Mouse (Mus musculus) olfactory bulb, adult 2 months (tissue): ENCODE results near the gene Tmem8b. TPM values are rescaled to one million over a fixed set of nuclear protein-coding genes. Genes with fewer than 3 reads are reported as not detected.

Experiments
- H3K27ac ChIP-seq: fragments of 200-500 bp; 2 replicates; pipeline ENCODE4 v1.5.1; 2012; ENCODE audit warnings: low read depth, low read length; ENCODE audit not compliant: insufficient read depth
- H3K4me1 ChIP-seq: fragments of 200-500 bp; 2 replicates; pipeline ENCODE4 v1.6.1; 2012; ENCODE audit warnings: low read length; ENCODE audit not compliant: control insufficient read depth, insufficient read depth
- H3K4me3 ChIP-seq: fragments of 200-500 bp; 2 replicates; pipeline ENCODE4 v1.5.1; 2012; ENCODE audit warnings: mild to moderate bottlenecking, low read depth, low read length, moderate library complexity; ENCODE audit not compliant: insufficient read depth
- CTCF ChIP-seq: fragments of 200-500 bp; IDR thresholded peaks from 2 replicates; pipeline ENCODE4 v1.5.1; 2012; ENCODE audit warnings: low read depth, mild to moderate bottlenecking, low read length, moderate library complexity; ENCODE audit not compliant: insufficient read depth
- POLR2A ChIP-seq: fragments of 200-500 bp; IDR thresholded peaks from 2 replicates; pipeline ENCODE4 v1.6.1; 2012; ENCODE audit warnings: mild to moderate bottlenecking, low read depth, low read length, moderate library complexity; ENCODE audit not compliant: insufficient read depth
- WGBS: fragments of 180-500 bp; shearing (Covaris S2); methylation state at CpG from one replicate; pipeline ENCODE4 v1.1.7; 2018; 5-methylcytosine and 5-hydroxymethylcytosine counted together
- polyA plus RNA-seq: library from polyadenylated mRNA; stranded (reverse); fragments of >200 nt; gene quantifications from 2 replicates; pipeline ENCODE4 v1.2.4, GENCODE M21; 2012; ENCODE audit warnings: low replicate concordance; ENCODE audit not compliant: missing spikeins, insufficient read depth, insufficient read length

Tmem8b gene
- polyA plus RNA-seq, 1 experiment: not detected

- Histone ChIP-seq H3K4me1 (peaks cover 25% of the 10 kb centered on the region), H3K27ac (no peak overlapping the region), H3K4me3 (no peak overlapping the region)
- WGBS: 91% methylated on average over 8 of the region's 8 CpGs
- no peak for TF ChIP-seq CTCF
- TF ChIP-seq POLR2A: no peak
Measured at GRCm38 (mm10) chr4:43633296-43633695, 35.5 kb upstream of the Tmem8b start.

- Histone ChIP-seq H3K27ac (no peak overlapping the region), H3K4me3 (no peak overlapping the region), H3K4me1 (peaks cover 25% of the 10 kb centered on the region)
- 98% methylated on average over 2 of the region's 2 CpGs for WGBS
- TF ChIP-seq CTCF: no peak
- no peak for TF ChIP-seq POLR2A
Measured at GRCm38 (mm10) chr4:43633736-43634135, 35.0 kb upstream of the Tmem8b start.

- WGBS: 92% methylated on average over 7 of the region's 7 CpGs
Measured at GRCm38 (mm10) chr4:43634621-43635374, 34.0 kb upstream of the Tmem8b start.

GRCm38 (mm10) chr4:43636751-43637150, 32.0 kb upstream of the Tmem8b start:
- no peak for TF ChIP-seq CTCF
- TF ChIP-seq POLR2A: no peak
- Histone ChIP-seq H3K27ac (no peak overlapping the region), H3K4me1 (peaks cover 23% of the 10 kb centered on the region), H3K4me3 (no peak overlapping the region)
- WGBS: 74% methylated on average over 6 of the region's 6 CpGs

More at GRCm38 (mm10) chr4:43634621-43635374, 34.0 kb upstream of the Tmem8b start:
- Histone ChIP-seq H3K4me1 (peaks cover 25% of the 10 kb centered on the region), H3K27ac (no peak overlapping the region), H3K4me3 (no peak overlapping the region)
- no peak for TF ChIP-seq POLR2A
- TF ChIP-seq CTCF: no peak

DNA sequence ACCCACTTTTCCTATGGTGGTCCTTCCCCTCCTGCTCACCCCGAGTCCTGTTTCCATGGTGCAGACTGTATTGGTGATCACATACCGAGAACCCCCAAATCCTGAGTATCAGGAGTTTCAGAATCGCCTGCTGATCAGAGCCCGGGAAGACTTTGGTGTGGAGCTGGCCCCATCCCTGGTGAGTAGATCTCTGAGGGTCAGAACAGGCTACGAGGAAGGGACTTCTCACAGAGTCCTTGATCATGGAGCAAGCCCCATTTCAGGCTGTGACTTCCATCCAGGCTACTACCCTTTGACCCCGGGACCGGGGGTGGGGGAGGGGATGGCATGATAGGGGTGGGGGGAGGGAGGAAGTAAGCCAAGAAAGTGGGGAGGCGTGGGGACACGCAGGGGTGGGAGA, 28.7 kb upstream of the Tmem8b start:
- 0 out of 2 replicates have a peak, but pooled peaks cover 3% of the 10 kb centered on the region for H3K4me1 ChIP-seq
- TF ChIP-seq CTCF (no peak), POLR2A (no peak)
- no peak overlapping the region for H3K27ac ChIP-seq
- 79% methylated on average over 9 of the region's 9 CpGs for WGBS
- H3K4me3 ChIP-seq: no peak overlapping the region

- TF ChIP-seq POLR2A (no peak), CTCF (no peak)
- H3K27ac ChIP-seq: no peak overlapping the region
- H3K4me3 ChIP-seq: no peak overlapping the region
- H3K4me1 ChIP-seq: 0 out of 2 replicates have a peak, but pooled peaks cover 3% of the 10 kb centered on the region
- WGBS: 88% methylated on average over 6 of the region's 6 CpGs
Measured at GRCm38 (mm10) chr4:43640491-43640890, 28.3 kb upstream of the Tmem8b start.

DNA sequence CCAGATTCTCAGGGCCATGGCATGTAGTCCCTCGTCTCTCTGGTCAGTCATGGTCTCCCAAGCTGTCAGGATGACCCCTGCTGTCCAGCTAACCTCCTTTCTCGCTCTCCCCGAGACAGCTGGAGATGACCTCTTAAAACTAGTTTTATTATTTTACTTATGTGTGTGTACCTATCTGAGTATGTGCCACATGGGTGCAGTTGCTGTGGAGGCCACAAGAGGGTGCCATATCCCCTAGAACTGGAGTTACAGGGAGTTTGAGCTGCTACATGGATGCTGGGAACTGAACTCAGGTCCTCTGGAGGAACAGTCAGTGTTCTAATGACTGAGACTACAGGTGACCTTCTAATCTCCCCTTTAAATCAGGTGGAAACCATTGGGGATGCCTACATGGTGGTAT, 19.0 kb upstream of the Tmem8b start:
- 96% methylated on average over 3 of the region's 3 CpGs for WGBS
- no peak overlapping the region for H3K4me3 ChIP-seq
- H3K4me1 ChIP-seq: peaks cover 9% of the 10 kb centered on the region; the same call in 1 of the 2 replicates
- H3K27ac ChIP-seq: no peak overlapping the region
- no peak for TF ChIP-seq POLR2A
- TF ChIP-seq CTCF: no peak

GRCm38 (mm10) chr4:43652726-43653125, 16.0 kb upstream of the Tmem8b start:
- Histone ChIP-seq H3K4me1 (peaks cover 9% of the 10 kb centered on the region; the same call in 1 of the 2 replicates), H3K27ac (no peak overlapping the region), H3K4me3 (no peak overlapping the region)
- 83% methylated on average over 4 of the region's 4 CpGs for WGBS
- TF ChIP-seq POLR2A: no peak
- TF ChIP-seq CTCF: no peak

GRCm38 (mm10) chr4:43653161-43654015, 15.4 kb upstream of the Tmem8b start, which contains the start of gene Spag8:
Spag8 (minus strand) TSS chr4:43653594.
- Histone ChIP-seq H3K4me1 (peaks cover 9% of the 10 kb centered on the region; the same call in 1 of the 2 replicates), H3K4me3 (peak within 1 kb of the TSS; percentile 38), H3K27ac (no peak within 1 kb of the TSS)
- no peak for TF ChIP-seq POLR2A
- TF ChIP-seq CTCF: no peak
- WGBS: 14% methylated on average over 24 of the region's 24 CpGs
